Mouse (Mus musculus) stomach, postnatal 0 days (tissue): ENCODE measurements around the gene Disp2.

Experiments
- CTCF ChIP-seq: IDR thresholded peaks from 2 replicates; pipeline ENCODE4 v1.5.1; 2016; ENCODE audit warnings: antibody characterized with exemption, low read depth, mild to moderate bottlenecking, moderate library complexity
- EP300 ChIP-seq: optimal IDR thresholded peaks from 2 replicates; pipeline ENCODE3; 2016; ENCODE audit warnings: antibody characterized with exemption

- TF ChIP-seq CTCF (no peak), EP300 (no peak)
These were observed 25.0 kb downstream of the Disp2 start for GRCm38 (mm10) chr2:118804474-118804873.
